Mouse (Mus musculus) lung, postnatal 36 days (tissue): Measurements from ENCODE around the gene Trim24.
A peak's percentile ranks its signal among the peaks of the same experiment; 100 is the strongest.

Experiments used
- DNase-seq: peaks from one replicate; pipeline ENCODE4 v3.0.0; 2022; ENCODE audit warnings: mixed read lengths

The Trim24 gene

DNA sequence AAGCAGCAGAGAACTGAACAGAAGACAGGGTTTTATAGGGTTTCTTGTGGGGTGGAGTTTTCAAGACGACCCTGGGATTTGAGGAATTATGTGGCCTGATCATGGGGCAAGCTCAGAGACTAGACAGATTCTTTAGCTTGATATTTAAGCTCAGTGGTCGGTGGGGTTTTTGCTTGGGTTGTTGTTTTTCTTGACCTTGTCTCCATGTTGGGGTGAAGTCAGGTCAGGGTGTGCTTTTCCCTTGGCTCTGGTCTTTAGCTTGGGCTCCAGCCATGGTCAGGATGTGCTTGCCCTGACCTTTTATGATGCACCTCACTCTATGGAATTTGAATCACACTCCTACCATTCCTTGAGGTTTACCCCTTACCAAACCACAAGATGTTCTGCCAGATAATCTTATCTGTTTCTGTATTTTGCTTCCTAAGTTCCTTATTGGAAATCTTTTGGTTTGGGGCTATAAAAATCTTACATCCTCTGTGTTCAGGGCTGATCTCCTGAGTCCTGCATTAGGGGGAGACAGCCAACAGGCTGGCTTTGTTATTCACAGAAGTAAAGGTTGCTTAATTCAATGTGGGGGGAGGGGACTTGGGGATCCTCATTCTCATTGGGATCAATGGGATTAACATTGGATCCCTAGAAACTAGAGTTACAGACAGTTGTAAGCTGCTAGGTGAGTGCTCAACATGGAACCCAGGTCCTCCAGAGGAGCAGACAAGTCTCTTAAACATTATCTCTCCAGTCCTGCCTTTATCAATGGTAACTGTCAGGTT lies 6.5 kb upstream of the Trim24 start:
- DNase-seq: no peak

DNA sequence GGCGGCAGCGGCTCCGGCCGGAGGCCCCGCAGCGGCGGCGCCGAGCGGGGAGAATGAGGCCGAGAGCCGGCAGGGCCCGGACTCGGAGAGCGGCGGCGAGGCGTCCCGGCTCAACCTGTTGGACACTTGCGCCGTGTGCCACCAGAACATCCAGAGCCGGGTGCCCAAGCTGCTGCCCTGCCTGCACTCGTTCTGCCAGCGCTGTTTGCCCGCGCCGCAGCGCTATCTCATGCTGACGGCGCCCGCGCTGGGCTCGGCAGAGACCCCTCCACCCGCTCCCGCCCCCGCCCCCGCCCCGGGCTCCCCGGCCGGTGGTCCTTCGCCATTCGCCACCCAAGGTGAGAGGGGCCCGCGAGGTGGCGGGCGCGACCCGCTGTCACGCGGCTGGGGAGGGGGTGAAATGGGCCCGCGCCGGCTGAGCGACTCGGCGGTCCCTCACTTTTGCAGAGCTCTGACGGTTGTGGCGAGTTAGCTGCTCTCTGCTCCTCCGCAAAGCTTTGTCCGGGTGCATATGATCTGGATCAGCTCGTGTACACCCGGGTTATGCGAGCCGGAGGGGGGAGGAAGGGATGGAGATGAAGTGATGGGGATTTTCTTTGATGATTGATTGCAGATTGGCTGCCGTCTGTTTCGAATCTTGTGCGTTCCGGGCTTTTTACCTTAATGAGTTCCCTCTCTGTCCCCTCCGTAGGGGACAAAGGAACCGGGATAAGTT lies 683 bp downstream of the Trim24 start:
- peak; percentile 38 for DNase-seq

DNA sequence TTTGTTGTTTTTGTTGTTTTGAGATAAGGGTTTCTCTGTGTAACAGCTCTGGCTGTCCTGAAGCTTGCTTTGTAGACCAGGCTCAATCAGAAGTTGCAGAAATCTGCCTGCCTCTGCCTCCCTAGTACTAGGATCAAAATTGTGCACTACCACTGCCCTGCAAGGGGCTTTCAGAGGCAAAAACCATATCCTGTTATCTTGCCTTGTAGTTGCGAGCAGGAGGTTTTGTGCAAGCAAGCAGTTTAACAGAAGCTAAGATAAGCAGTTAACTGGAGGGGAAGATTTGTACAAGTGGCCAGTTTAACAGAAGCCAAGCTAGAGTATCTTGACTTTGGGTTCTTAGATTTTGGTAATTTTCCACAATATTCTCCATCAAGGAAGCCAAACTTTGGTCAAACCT lies 2.2 kb downstream of the Trim24 start:
- DNase-seq: peak; percentile 10

DNA sequence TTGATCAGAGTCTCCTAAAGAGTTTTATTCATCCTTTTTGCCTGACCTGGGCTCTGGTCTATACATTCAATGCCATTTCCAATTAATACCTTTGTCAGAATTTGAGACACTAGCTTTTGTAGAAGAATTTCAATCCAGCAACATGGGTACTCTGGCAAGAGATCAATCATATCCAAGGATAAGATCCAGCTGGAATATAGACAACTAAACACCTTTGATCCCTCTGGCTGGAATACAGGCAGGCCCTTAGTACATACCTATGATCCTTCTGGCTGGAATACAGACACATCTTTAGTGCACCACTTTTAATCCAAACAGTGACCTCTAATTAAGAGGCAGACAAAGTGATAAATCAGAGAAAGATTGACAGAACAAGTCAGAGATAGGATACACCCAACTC lies 3.1 kb downstream of the Trim24 start:
- no peak for DNase-seq

DNA sequence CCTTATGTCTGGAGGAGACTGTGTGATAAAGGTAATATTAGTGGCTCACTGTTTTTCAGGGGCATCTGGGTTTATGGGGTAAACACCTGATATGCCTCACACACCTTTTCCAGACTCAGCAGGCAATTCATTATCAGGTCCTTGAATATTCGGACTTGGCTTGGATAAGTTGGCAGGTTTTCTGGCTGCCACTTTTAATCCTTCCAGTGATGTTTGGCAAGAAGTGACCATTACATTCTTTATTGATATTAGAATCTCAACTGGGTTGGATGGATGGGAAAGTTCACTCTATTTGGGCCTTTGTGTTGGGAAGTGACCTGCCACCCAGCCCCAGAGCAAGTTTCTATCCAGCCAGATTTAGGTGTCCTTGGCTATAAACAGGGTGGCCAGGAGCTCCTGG lies 7.6 kb downstream of the Trim24 start:
- DNase-seq: no peak

DNA sequence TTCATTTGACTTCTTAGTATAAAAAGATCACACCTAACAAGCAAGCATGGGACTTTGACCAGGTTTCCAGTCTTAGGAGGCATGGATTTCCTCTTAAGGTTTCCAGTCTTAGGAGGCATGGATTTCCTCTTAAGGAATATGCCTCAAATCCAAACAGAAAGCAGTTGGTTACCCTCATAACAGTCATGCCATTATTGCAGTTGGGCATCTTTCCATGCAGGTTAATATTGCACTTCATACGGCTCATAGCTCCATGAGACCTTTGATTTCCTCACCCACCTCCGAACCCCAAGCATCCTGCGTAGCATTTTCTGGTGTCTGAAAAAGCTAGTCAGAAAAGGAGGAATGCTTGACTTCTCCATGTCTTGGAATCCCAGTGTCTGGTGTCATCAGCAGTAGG lies 10.0 kb downstream of the Trim24 start:
- DNase-seq: no peak

DNA sequence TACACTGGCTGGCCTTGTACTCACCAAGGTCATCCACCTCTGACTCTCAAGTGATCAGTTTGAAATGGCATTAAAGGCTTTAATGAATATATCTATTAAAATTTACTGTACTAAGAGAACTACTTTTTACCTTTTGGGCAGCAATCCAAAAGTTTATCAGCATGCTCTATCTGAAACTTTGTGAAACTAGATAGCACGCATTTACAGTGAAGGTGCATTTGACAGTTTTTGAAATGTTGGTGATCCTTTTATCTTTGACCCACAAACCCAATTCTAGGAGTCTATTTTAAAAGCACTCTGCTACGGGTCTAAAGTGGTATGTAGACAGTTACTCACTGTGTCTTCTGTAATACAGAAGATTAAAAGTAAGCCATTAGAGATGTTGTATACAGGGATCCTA lies 23.0 kb downstream of the Trim24 start:
- no peak for DNase-seq

DNA sequence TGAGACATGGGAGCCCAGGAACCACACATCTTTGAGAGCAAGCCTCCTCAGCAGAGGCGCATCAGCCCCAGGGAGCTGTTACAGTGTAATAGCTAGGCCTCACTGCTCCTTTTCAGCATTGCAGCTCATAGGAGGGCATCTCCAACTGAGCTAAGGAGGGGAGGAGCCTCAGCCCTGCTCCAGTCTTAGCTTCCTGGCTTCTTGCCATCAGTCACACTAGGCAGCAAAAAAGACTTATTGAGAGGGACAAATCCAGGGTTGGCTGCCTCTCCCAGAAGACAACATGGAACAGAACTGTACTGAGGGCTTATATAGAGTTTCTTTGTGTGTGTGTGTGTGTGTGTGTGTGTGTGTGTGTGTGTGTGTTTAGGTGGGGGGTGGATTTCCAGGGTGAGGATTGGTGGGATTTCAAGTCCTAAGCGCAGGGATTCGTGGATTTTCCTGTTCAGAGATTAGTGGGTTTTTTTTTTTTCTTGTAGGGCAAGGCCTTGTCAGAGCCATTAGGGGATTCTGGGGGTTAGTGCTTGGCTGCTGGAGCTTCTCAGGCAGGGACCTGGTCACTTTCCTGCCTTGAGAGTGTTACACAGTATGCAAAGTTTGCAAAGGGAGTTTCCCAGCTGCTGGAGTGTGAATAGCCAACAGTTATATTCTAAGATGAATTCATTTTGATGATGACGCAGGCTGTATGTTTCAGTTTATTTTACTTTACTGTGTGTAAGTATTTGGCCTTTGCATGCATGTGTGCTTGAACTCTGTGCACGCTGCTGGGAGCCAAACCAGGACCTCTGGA lies 25.2 kb downstream of the Trim24 start:
- DNase-seq: peak; percentile 67

DNA sequence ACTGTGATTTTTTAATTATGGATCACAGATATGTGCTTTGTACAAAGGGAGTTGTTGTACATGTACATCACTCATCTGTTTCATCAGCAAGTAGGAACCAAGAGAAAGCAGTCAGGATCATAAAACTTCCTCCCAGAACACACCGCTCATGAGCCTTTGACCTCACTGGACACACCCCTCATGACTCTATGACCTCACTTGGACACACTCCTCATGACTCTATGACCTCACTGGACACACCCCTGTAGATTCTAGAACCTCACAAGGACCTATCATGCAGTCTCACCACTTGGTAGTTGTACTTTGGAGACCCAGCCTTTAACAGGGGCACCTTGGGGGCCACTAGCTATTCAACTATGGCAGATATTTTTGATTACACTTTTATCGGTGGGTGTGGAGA lies 29.6 kb downstream of the Trim24 start:
- DNase-seq: no peak

DNA sequence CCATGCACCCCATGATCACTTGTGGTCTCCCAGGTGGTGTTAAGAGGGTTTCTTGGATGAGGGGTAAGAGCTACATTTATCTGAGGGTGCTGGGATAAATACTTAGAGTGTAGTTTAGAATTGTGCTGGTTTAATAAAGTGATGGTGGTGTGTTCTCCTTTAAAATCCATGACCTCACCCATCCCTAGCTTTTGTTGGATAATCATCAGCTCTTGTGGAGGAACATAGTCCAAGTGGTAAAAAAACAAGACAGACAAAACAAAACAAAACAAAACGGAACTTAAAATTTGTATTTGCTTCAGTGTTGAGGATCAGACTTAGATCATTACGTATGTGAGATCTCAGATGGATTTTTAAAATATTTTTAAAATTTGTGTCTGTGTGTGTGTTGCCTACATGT lies 31.2 kb downstream of the Trim24 start:
- no peak for DNase-seq

DNA sequence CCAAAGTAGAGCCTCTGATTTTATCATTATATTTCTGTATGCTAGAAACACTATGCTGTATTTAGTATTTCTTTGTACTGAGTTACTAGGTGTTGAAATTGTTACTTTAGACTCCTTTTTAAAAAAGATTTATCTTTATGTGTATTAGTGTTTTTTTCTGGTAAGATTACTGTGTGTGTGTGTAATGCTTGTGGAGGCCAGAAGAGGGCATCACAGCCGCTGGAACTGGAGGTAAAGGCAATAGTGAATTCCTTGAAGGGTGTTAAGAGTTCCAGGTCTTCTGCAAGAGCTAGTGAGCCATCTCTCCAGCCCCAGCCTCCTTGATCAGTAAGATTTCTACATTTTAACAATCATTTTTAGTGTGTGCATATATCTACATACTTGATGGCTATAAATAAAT lies 33.2 kb downstream of the Trim24 start:
- no peak for DNase-seq

DNA sequence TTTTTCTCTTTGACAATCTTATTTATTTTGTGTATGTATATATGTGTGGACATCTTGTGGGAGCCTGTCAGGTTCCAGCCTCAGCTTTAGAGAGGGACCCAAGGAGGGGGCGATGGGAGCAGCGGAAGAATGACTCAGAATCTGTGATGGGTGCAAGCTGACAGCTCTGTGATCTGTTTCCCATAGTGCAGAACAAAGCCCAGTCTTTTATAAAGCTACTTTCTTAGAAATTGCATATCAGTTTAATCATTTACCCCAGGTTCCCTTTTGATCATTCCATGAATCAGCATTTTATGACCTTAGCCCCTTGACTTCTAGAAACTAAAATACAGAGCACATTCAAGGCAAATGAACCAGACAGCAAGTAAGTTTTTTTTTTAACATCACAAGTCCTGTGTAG lies 42.9 kb downstream of the Trim24 start:
- DNase-seq: no peak

DNA sequence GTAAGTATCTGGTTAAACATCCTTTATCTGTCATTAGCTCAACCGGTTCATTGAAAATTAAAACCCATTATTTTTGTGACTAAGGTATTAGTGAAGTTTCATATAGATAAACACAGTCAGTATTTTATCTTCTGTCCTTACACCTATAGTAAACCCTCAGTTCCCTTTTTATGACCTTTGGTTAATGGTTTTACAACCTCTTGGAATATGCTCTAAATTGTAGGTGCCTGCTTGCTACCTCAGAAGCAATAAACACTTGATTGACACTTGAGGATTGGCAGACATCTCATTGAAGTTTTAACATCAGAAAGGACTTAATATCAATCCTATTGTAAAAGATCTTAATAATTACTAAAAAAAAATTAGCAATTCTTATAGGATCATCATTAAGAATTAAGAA lies 54.5 kb downstream of the Trim24 start:
- DNase-seq: no peak

DNA sequence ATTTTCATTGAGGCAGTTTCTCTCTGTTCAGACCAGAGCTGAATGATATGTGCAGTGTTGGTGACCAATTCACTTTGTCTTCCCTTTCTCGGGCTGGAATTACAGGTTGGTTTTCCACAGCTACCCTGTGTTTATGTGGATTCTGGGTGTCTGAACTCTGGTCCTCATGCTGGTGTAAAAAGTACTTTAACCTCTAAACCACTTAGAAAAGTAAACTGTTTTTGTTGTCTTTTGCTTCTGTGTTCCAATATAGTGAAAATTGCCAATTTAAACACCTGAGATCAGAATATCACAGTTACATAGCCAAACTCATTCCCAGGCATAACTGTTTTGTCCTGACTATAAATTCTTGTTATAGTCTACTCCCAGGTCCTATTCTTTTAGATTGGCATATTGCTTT lies 56.1 kb downstream of the Trim24 start:
- no peak for DNase-seq

DNA sequence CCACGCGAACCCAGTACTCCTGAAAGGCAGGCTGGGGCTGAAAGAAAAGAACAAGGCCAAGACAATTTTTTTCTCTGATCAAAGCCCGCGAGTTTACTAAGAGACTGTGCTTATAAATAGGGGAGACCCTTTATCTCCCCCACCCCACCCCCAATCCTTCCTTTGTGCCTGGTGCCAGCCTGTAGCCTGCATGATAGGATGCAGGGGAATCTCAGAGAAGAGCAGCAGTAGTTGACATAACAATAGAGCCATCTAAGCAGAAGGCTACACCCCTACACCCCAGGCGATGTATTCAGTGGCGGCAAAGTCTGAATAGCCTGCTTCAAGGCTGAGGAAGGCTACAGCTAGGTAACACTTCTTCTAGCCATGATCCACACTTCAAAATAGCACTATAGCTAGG lies 65.9 kb downstream of the Trim24 start:
- no peak for DNase-seq

DNA sequence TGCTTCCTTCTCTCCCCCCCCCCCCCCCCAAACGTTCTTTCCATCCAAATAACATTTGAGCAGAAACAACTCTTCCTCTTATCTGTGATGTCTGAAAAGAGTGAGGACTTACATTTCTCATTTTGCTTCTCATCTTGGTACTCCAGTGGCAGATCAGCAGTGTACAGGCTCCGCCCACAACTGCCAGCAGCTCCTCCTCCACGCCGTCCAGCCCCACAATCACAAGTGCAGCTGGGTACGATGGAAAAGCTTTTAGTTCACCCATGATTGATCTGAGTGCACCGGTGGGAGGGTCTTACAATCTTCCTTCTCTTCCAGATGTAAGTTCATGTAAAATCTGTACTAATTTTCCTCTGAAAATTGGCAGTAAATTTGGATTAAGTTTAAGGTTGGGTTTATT lies 80.7 kb downstream of the Trim24 start:
- DNase-seq: no peak

DNA sequence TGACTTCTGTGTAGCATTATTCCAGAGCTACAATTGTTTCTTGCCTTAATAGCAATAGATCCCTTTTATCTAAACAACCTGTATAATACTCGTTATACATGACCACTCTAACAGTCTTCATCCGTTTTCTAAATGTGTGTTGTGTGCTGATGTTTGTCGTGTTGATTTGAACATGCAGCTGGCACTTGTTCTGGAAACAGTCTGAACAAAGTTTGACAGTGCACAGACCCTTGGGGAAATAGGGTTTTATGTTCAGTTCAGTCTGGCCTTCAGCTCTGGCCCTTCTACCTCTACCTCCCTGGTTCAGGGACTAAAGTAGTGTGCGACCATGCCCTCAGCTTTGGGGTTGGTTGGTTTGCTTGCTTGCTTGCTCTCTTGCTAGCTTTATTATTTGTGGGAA lies 96.8 kb downstream of the Trim24 start:
- no peak for DNase-seq

DNA sequence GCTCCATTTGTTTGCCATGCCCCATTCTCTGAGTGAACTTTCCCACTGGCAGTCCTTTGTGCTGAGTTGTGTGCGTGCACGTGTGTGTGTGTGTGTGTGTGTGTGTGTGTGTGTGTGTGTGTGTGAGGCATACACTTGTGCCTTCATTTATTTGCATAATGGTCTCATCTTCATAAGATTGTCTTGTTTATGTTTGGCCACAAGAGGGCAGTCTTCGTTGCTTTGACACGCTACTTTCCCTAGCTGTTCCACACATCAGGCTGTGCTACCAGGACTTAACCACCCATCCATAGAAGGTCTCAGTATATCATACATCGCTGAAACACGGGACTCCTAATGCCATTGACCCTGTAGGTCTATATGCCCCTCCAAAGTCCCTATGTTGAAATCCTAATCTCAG lies 136.8 kb downstream of the Trim24 start:
- peak; percentile 80 for DNase-seq

DNA sequence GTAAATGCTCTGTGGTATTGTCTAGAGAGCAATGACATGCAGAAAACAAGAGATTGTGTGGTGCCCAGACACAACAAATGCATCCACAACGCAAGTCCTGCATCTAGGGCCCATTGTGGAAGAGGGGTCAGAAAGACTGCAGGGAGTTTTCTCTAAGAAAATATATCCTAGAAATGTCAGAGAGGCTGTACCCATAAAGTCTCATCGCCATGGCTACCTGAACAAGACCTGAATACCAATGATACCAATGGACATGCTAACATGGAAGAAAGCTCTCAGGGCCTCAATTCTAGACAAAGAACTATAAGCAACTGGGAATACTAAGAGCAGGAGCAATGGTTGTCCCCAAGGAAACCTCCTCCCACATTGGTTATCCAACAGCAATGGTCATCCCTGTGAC lies 142.2 kb downstream of the Trim24 start:
- no peak for DNase-seq
